Mouse (Mus musculus) MEL (cell line): ENCODE data around the gene Casz1. TPM values are rescaled to one million over a fixed set of nuclear protein-coding genes. Genes with fewer than 3 reads are reported as not detected.

Experiments used
- DNase-seq: peaks from one replicate; pipeline ENCODE4 v3.0.0; 2011; ENCODE audit warnings: low read depth, low spot score
- H3K27ac ChIP-seq: 2 replicates; pipeline ENCODE4 v1.5.1; 2012; ENCODE audit warnings: low read depth, mild to moderate bottlenecking, control low read depth, low read length, moderate library complexity; ENCODE audit not compliant: control insufficient read depth
- H3K27me3 ChIP-seq, 2 experiments: fragments of 150-350 bp in 1 of 2; sonication (generic) in 1 of 2; 2 replicates each; pipeline ENCODE4 v1.6.1; 2012; ENCODE audit warnings: low read length in 2 of 2, mild to moderate bottlenecking in 2 of 2, improper control_type of control experiment in 1 of 2, moderate library complexity in 1 of 2; ENCODE audit not compliant: insufficient read depth in 2 of 2, control insufficient read depth in 1 of 2
- H3K36me3 ChIP-seq, 2 experiments: 2 replicates each; pipeline ENCODE4 v1.6.1; 2012 to 2014; ENCODE audit warnings: low read length in 2 of 2, improper control_type of control experiment in 1 of 2, inconsistent platforms in 1 of 2, mild to moderate bottlenecking in 1 of 2; ENCODE audit not compliant: insufficient read depth in 2 of 2, control insufficient read depth in 1 of 2
- H3K4me1 ChIP-seq, 2 experiments: fragments of 150-350 bp in 1 of 2; sonication (generic) in 1 of 2; 2 replicates each; pipeline ENCODE4 v1.6.1; 2012; ENCODE audit warnings: low read length in 2 of 2, improper control_type of control experiment in 1 of 2, mild to moderate bottlenecking in 1 of 2; ENCODE audit not compliant: insufficient read depth in 2 of 2, control insufficient read depth in 1 of 2
- H3K4me3 ChIP-seq, 2 experiments: fragments of 150-350 bp in 1 of 2; sonication (generic) in 1 of 2; 2 replicates each; pipeline ENCODE4 v1.5.1; 2012; ENCODE audit warnings: low read depth in 2 of 2, low read length in 2 of 2, mild to moderate bottlenecking in 2 of 2, moderate library complexity in 2 of 2, control low read depth in 1 of 2, improper control_type of control experiment in 1 of 2; ENCODE audit not compliant: control insufficient read depth in 1 of 2, insufficient read depth in 1 of 2
- H3K79me2 ChIP-seq: 2 replicates; pipeline ENCODE4 v1.6.1; 2012; ENCODE audit warnings: mild to moderate bottlenecking, low read length, moderate library complexity; ENCODE audit not compliant: control insufficient read depth, poor library complexity, insufficient read depth
- H3K9ac ChIP-seq: 2 replicates; pipeline ENCODE4 v1.6.1; 2012; ENCODE audit warnings: low read depth, mild to moderate bottlenecking, control low read depth, low read length, moderate library complexity; ENCODE audit not compliant: control insufficient read depth, poor library complexity, severe bottlenecking
- H3K9me3 ChIP-seq: fragments of 150-350 bp; sonication (generic); replicated peaks from 2 replicates; pipeline ENCODE4 v1.6.1; 2012; ENCODE audit warnings: mild to moderate bottlenecking, low read length, improper control_type of control experiment, moderate library complexity; ENCODE audit not compliant: insufficient read depth
- EP300 ChIP-seq, 2 experiments: IDR thresholded peaks; 2 replicates each; pipeline ENCODE4 v1.6.1; 2011; ENCODE audit warnings: improper control_type of control experiment in 2 of 2, low read length in 2 of 2, low read depth in 1 of 2, mild to moderate bottlenecking in 1 of 2
- ETS1 ChIP-seq: IDR thresholded peaks from 2 replicates; pipeline ENCODE4 v1.6.1; 2012; ENCODE audit warnings: low read depth, mild to moderate bottlenecking, inconsistent platforms, low read length, improper control_type of control experiment, moderate library complexity
- GATA1 ChIP-seq: IDR thresholded peaks from 2 replicates; pipeline ENCODE4 v1.6.1; 2011; ENCODE audit warnings: low read depth, low read length, improper control_type of control experiment
- HCFC1 ChIP-seq: IDR thresholded peaks from 2 replicates; pipeline ENCODE4 v1.6.1; 2012; ENCODE audit warnings: low read depth, mild to moderate bottlenecking, inconsistent platforms, low read length, improper control_type of control experiment, moderate library complexity
- JUND ChIP-seq: IDR thresholded peaks from 2 replicates; pipeline ENCODE4 v1.6.1; 2011; ENCODE audit warnings: low read depth, mild to moderate bottlenecking, improper control_type of control experiment, low read length
- KAT2A ChIP-seq: conservative IDR thresholded peaks from 2 replicates; pipeline ENCODE4 v1.6.1; 2012; ENCODE audit warnings: low read depth, low read length, improper control_type of control experiment, inconsistent platforms
- MAZ ChIP-seq: IDR thresholded peaks from 2 replicates; pipeline ENCODE4 v1.6.1; 2012; ENCODE audit warnings: low read depth, mild to moderate bottlenecking, inconsistent platforms, low read length, improper control_type of control experiment
- MEF2A ChIP-seq: IDR thresholded peaks from 2 replicates; pipeline ENCODE4 v1.6.1; 2014; ENCODE audit warnings: low read depth, mild to moderate bottlenecking, inconsistent platforms, low read length, improper control_type of control experiment; ENCODE audit not compliant: poor library complexity, insufficient replicate concordance, severe bottlenecking; ENCODE audit errors: extremely low read depth
- MXI1 ChIP-seq: IDR thresholded peaks from 2 replicates; pipeline ENCODE4 v1.6.1; 2011; ENCODE audit warnings: mild to moderate bottlenecking, low read depth, low read length, improper control_type of control experiment
- MYB ChIP-seq: IDR thresholded peaks from 2 replicates; pipeline ENCODE4 v1.6.1; 2011; ENCODE audit warnings: mild to moderate bottlenecking, low read depth, low read length, improper control_type of control experiment
- NRF1 ChIP-seq: IDR thresholded peaks from 2 replicates; pipeline ENCODE4 v1.6.1; 2014; ENCODE audit warnings: low read depth, mild to moderate bottlenecking, inconsistent platforms, low read length, improper control_type of control experiment, moderate library complexity; ENCODE audit not compliant: poor library complexity, insufficient read depth, severe bottlenecking
- POLR2A ChIP-seq, 2 experiments: IDR thresholded peaks; 2 replicates each; pipeline ENCODE4 v1.6.1; 2011 to 2012; ENCODE audit warnings: low read length in 2 of 2, mild to moderate bottlenecking in 2 of 2, control low read depth in 1 of 2, improper control_type of control experiment in 1 of 2, low read depth in 1 of 2, moderate library complexity in 1 of 2; ENCODE audit not compliant: control insufficient read depth in 1 of 2, insufficient read depth in 1 of 2, poor library complexity in 1 of 2
- POLR2AphosphoS2 ChIP-seq: IDR thresholded peaks from 2 replicates; pipeline ENCODE4 v1.6.1; 2011; ENCODE audit warnings: low read length, improper control_type of control experiment
- POLR2AphosphoS5 ChIP-seq: IDR thresholded peaks from 2 replicates; pipeline ENCODE4 v1.6.1; 2012; ENCODE audit warnings: low read depth, borderline replicate concordance, mild to moderate bottlenecking, inconsistent platforms, low read length, moderate library complexity, mixed read lengths
- RAD21 ChIP-seq: IDR thresholded peaks from 2 replicates; pipeline ENCODE4 v1.6.1; 2011; ENCODE audit warnings: mild to moderate bottlenecking, low read depth, low read length, improper control_type of control experiment
- TAL1 ChIP-seq: IDR thresholded peaks from 2 replicates; pipeline ENCODE4 v1.6.1; 2012; ENCODE audit warnings: mild to moderate bottlenecking, inconsistent platforms, low read length, moderate library complexity, mixed read lengths
- TBP ChIP-seq: IDR thresholded peaks from 2 replicates; pipeline ENCODE4 v1.8.0; 2011; ENCODE audit warnings: low read depth, low read length, improper control_type of control experiment
- UBTF ChIP-seq: IDR thresholded peaks from 2 replicates; pipeline ENCODE4 v1.6.1; 2012; ENCODE audit warnings: low read depth, mild to moderate bottlenecking, inconsistent platforms, low read length, improper control_type of control experiment, moderate library complexity, borderline replicate concordance; ENCODE audit not compliant: insufficient read depth
- USF2 ChIP-seq, 2 experiments: IDR thresholded peaks; 2 replicates each; pipeline ENCODE4 v1.6.1; 2011 to 2012; ENCODE audit warnings: improper control_type of control experiment in 2 of 2, low read length in 2 of 2, borderline replicate concordance in 1 of 2, inconsistent platforms in 1 of 2, low read depth in 1 of 2, mild to moderate bottlenecking in 1 of 2; ENCODE audit not compliant: insufficient read depth in 1 of 2
- ZC3H11A ChIP-seq: IDR thresholded peaks from 2 replicates; pipeline ENCODE4 v1.6.1; 2012; ENCODE audit warnings: low read depth, mild to moderate bottlenecking, inconsistent platforms, low read length, improper control_type of control experiment
- ZKSCAN1 ChIP-seq: IDR thresholded peaks from 2 replicates; pipeline ENCODE4 v1.6.1; 2012; ENCODE audit warnings: low read depth, mild to moderate bottlenecking, inconsistent platforms, low read length, improper control_type of control experiment, moderate library complexity
- ZMIZ1 ChIP-seq: IDR thresholded peaks from 2 replicates; pipeline ENCODE4 v1.6.1; 2012; ENCODE audit warnings: low read depth, mild to moderate bottlenecking, inconsistent platforms, low read length, improper control_type of control experiment, moderate library complexity
- polyA plus RNA-seq, 2 experiments: library from polyadenylated mRNA; stranded (reverse) in 1 of 2; unstranded in 1 of 2; fragments of >175 nt in 1 of 2; fragments of >200 nt in 1 of 2; gene quantifications; 2 replicates each; pipeline versions ENCODE4 v1.2.1 to v1.2.4; 2012; ENCODE audit warnings: low replicate concordance in 2 of 2, low read depth in 1 of 2; ENCODE audit not compliant: insufficient read length in 2 of 2, insufficient read depth in 1 of 2, missing spikeins in 1 of 2
- total RNA-seq: library from RNA; depleted of rRNA; stranded (reverse); fragments of 300-350 nt; gene quantifications from 2 replicates; pipeline ENCODE4 v1.2.3, GENCODE M21; 2012

The Casz1 gene
- total and polyA plus RNA-seq, 3 experiments, result 1.3 to 3.2 TPM; not detected in 1

GRCm38 (mm10) chr4:148803636-148804035 lies 593 bp upstream of the Casz1 start:
- H3K9ac ChIP-seq, result no peak overlapping the region
- no peak overlapping the region for H3K4me3 ChIP-seq
- H3K4me1 ChIP-seq, result no peaks in the 10 kb centered on the region
- H3K9me3 ChIP-seq, result no peaks in the 10 kb centered on the region
- DNase-seq, result no peak
- H3K27ac ChIP-seq, result no peak overlapping the region
- H3K79me2 ChIP-seq, result no peaks in the 10 kb centered on the region
- H3K36me3 ChIP-seq, result no peaks in the 10 kb centered on the region
- peaks cover 0 to 3% of the 10 kb centered on the region in 2 experiments; a peak in 3 of 4 replicates for H3K27me3 ChIP-seq
- TF ChIP-seq TBP (no peak), GATA1 (no peak), MAZ (no peak), POLR2AphosphoS5 (no peak), UBTF (no peak), NRF1 (no peak), KAT2A (no peak), MXI1 (no peak), POLR2AphosphoS2 (no peak), ZC3H11A (no peak), ZKSCAN1 (no peak)
- TF ChIP-seq, all 39 proteins: peak for 0

- H3K4me3 ChIP-seq, result no peak overlapping the region
- TF ChIP-seq POLR2A (IDR thresholded peaks at IDR 0.05; ENCODE audit: control insufficient read depth in 1 of 2, insufficient read depth in 1 of 2, low read depth in 1 of 2, low read length in 2 of 2, poor library complexity in 1 of 2) (no peak), ZC3H11A (no peak), MYB (no peak), KAT2A (no peak), EP300 (IDR thresholded peaks at IDR 0.05; ENCODE audit: low read depth in 1 of 2, low read length in 2 of 2) (no peak), USF2 (IDR thresholded peaks at IDR 0.05; ENCODE audit: borderline replicate concordance in 1 of 2, insufficient read depth in 1 of 2, low read depth in 1 of 2, low read length in 2 of 2) (no peak), RAD21 (no peak), TAL1 (no peak), UBTF (no peak), HCFC1 (no peak), JUND (no peak), ETS1 (no peak), POLR2AphosphoS5 (no peak), ZMIZ1 (no peak), MXI1 (no peak), MEF2A (no peak)
- no peaks in the 10 kb centered on the region for H3K79me2 ChIP-seq
- H3K9ac ChIP-seq, result no peak overlapping the region
- H3K27ac ChIP-seq, result no peak overlapping the region
- no peaks in the 10 kb centered on the region for H3K36me3 ChIP-seq
- DNase-seq, result no peak
- no peaks in the 10 kb centered on the region for H3K9me3 ChIP-seq
- H3K27me3 ChIP-seq, result peaks cover under 1 to 1% of the 10 kb centered on the region in 2 experiments; a peak in 2 of 4 replicates
- no peaks in the 10 kb centered on the region for H3K4me1 ChIP-seq
Observed at GRCm38 (mm10) chr4:148804780-148805160, 541 bp downstream of the Casz1 start.
